Mouse (Mus musculus) kidney, adult 11 months (tissue): Measurements from ENCODE around the gene Ensa.
"Not testable (repeated sequence)": the region's sequence is repeated elsewhere in the genome, so short reads cannot be mapped to it uniquely, and the experiment has no call there.

Experiments
- DNase-seq: peaks from one replicate; pipeline ENCODE4 v3.0.0; 2022

Ensa gene

DNA sequence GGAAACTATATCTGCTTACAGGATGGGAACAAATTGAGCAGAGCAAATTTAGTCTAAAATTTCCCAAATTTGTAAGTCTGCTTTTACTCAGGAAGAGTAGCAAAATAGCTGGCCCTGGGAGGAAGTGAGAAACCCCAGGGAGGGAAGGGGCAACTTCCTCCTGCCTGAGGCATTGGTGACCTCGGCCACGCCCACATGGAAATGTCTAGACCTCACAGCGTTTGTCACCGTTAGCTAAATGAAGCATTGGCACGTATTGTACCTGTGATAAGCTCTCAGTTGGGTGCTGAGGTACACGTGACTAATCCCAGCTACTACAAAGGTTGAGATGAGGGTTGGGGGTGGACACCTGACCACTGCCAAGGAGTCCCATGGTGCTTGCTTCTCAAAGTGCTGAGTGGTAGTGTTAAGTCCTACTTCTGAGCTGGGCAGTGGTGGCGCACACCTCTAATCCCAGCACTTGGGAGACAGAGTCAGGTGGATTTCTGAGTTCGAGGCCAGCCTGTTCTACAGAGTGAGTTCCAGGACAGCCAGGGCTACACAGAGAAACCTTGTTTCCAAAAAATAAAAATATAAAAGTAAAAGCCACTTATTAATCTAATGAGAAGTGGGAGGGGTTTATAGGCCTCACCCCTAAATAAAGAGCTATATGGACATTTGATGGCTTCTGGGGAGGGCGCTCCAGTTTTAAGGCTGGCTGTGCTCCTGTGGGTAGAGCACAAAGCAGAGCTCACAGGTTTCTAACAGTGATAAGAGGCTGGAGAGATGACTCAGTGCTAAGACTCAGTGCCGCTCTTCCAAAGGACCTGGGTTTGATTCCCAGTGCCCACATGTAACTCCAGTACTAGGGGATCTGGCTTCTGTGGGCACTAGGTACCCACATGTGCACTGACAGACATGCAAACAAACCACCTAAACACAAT is 20.8 kb downstream of the Ensa start:
- DNase-seq: no peak

GRCm38 (mm10) chr3:95648016-95648415 is 23.2 kb downstream of the Ensa start:
- no peak for DNase-seq

DNA sequence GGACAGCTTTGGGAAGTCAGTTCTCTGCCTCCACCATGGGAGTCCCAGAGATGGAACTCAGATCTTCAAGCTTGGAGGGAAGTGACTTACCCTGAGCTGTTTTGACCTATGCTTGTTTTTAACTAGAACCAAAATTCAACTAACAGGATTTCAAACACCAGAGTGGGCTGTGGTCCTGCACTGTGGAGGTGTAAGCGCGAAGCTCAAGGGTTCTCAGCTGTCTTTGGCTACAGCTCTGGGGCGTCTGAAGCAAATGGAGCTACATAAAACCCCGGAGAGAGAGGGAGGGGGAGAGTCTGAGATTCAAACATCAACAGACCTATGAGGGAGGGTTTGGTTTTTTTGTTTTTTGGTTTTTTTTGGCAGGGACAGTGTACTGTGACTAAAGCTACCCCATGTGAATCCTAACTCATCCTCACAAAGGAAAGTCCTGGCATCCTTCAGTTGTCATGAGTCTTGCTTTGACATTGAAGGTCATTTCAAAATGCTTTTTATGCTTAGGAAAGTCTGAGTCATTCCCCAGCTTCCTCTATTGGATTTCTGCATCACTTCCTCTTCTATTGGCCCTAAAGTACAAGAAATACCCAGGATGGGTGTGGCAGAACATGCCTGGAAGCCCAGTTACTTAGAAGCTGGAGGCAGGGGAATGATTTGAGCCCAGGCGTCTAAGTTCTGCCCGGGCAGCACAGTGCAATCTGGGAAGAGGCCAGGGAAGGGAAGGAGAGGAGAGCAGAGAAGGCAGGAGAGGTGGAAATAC is 25.7 kb downstream of the Ensa start:
- DNase-seq: no peak

DNA sequence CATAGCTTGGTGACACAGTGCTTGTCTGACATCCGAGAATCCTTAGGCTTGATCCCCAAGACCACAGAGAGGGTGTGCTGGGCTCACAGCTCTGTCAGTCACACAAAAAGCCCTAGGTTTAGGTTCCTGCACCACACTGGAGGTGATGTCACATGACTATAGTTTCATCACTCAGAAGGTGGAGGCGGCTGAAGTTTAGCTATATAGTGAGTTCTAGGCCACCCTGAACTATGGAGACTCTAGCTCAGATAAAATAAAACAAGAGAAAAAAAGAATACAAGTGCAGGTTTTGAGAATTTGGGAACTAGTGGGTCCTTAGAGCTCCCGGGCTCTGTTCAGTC is 26.2 kb downstream of the Ensa start:
- no peak for DNase-seq

DNA sequence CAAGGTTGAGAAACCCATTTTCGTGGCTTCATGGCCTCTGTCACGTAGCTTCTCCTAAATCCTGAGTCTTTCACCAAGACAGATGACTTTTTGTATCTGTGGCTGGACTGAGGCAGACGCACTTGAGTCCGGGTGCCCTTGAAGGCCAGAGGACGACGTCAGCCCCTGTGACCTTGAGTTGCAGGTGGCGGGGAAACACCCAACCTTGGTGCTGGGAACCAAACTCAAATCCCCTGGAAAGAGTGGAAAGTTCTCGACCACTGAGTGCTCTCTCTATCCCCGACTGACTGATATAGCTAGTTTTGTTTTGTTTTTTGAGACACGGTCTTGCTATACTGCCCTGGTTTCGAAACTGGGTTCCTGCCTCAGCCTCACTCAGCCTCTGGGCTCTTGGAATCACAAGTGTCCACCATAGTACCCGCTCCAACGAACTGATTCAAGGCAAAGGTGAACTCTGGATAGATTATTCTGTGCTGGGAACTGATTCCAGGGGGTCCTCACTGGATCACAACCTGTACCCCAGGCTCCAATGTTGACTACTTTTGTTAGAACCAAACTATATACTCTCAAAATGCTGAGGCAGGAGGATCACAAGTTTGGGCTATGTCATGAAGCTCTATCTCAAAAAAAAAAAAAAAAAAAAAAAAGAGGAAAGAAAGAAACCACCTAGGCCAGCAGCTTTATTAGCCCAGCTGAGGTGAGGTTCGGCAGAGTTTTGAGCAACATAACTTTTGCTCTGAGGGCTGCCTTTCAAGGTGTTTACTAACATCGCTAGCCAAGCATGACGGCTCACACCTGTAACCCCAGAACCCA is 26.8 kb downstream of the Ensa start:
- DNase-seq: no peak

DNA sequence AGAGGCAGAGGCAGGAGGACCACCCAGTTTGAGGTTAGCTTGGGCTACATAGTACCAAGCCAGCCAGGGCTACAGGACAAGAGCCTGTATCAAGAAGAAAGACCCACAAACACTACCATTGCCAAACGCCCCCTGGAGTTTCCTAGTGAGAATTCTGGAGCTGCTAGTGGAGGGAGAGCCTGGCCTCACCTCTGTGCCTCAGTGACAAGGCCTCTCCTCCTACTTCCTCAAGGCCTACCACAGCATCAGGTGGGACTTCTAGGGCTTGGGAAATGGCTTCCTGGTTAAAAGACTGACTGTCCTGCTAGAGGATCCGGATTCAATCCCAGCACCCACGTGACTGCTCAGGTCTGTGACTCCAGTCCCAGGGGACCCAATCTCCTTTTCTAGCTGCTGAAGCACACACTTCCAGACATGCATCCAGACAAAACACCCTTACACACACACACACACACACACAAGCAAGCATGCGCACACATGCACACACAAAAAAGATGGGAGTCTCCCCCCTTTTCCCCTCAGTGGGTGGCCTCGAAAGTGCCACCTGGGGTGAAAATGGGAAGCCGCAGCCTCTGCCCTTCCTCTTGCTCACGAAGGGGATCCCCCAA is 27.5 kb downstream of the Ensa start:
- DNase-seq: no peak

DNA sequence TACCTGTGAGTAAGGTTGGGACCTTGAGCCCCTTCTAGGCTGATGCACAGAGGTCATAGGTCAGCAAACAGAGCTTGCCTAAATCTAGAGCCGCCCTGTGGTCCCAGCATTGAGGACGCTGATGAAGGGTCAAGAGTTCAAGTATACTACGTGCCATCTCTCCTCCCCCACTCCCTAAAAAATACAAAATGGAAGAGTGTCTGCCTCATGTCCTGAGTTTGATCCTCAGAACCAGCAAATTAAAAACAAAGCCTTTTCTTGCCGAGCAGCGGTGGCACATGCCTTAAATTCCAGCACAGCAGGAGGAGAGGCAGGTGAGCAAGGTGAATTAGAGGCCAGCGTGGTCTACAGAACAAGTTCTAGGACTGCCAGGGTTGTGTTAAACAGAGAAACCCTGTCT is 28.1 kb downstream of the Ensa start:
- DNase-seq: no peak

GRCm38 (mm10) chr3:95653473-95654034 is 28.8 kb downstream of the Ensa start:
- no peak for DNase-seq

- not testable (repeated sequence) for DNase-seq
Observed at GRCm38 (mm10) chr3:95654371-95654770, 29.6 kb downstream of the Ensa start.

DNA sequence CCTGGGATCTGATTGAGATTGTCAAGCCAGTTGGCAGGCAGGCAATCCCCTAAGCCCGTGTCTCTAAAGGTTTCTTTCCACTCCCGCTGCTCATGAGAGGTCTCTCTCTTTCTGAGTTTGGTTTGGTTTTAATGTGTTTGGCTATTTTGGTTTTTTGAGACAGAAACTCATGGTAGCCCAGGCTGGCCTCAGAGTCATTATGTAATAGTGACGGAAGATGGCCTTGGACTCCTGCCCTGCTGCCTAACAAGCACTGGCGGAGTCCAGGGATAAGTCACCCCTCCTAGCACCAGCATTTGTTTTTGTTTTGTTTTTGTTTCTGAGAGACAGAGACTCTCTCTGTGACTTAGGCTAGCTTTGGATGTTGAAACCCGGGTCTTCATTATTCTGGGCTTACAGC is 30.6 kb downstream of the Ensa start:
- no peak for DNase-seq

DNA sequence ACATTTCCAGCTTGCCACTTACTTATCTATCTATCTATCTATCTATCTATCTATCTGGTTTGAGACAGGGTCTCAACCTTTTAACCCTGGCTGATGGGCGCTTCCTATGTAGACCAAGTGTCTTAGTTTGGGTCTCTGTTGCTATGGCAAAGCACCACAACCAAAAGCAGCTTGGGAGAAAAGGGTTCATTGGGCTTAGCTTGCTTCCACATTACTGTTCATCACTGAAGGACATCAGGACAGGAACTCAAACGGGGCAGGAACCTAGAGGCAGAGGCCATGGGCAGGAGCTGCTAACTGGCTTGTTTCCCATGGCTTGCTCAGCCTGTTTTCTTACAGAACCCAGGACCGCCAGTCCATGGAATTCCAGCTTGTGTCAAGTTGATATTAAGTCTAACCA is 32.3 kb downstream of the Ensa start:
- DNase-seq: no peak

DNA sequence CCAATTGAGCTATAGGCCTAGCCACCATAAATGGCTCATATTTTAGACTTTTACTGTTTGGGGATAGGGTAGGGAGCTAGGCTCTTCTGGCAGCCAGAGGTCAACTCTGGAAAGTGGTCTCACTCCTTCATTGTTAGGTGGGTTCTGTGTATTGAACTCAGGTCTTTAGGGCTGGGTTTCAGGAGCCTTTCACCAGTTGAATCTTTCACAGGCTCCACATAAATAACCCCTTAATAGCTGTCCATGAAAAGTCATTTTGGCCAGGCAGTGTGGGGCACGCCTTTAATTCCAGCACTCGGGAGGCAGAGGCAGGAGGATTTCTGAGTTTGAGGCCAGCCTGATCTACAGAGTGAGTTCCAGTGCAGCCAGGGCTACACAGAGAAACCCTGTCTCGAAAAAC is 32.9 kb downstream of the Ensa start:
- no peak for DNase-seq

GRCm38 (mm10) chr3:95658236-95658867 is 33.6 kb downstream of the Ensa start, which contains the start of gene Mcl1:
Gene Mcl1, plus strand, starts transcription at chr3:95658788.
- peak; percentile 94 for DNase-seq

DNA sequence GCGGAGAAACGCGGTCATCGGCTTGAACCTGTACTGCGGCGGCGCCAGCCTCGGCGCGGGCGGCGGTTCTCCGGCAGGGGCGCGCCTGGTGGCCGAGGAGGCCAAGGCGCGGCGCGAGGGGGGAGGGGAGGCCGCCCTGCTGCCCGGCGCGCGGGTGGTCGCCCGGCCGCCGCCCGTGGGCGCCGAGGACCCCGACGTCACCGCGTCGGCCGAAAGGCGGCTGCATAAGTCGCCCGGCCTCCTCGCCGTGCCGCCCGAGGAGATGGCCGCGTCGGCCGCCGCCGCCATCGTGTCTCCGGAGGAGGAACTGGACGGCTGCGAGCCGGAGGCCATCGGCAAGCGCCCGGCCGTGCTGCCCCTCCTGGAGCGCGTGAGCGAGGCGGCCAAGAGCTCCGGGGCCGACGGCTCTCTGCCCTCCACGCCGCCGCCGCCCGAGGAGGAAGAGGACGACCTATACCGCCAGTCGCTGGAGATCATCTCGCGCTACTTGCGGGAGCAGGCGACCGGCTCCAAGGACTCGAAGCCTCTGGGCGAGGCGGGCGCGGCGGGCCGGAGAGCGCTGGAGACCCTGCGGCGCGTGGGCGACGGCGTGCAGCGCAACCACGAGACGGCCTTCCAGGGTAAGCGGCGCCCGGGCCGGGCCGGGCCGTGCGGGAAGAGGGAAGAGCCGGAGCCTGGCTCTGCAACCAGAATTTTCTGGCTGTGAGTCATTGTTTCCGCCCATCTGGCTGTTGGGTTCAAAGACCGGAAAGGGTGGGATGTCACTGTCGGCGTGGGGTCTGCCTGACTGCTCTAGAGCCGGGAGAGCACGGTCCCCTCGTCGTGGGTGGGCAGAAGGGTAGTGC is 34.3 kb downstream of the Ensa start:
- peak; percentile 71 for DNase-seq

GRCm38 (mm10) chr3:95659948-95660347 is 35.2 kb downstream of the Ensa start:
- no peak for DNase-seq

DNA sequence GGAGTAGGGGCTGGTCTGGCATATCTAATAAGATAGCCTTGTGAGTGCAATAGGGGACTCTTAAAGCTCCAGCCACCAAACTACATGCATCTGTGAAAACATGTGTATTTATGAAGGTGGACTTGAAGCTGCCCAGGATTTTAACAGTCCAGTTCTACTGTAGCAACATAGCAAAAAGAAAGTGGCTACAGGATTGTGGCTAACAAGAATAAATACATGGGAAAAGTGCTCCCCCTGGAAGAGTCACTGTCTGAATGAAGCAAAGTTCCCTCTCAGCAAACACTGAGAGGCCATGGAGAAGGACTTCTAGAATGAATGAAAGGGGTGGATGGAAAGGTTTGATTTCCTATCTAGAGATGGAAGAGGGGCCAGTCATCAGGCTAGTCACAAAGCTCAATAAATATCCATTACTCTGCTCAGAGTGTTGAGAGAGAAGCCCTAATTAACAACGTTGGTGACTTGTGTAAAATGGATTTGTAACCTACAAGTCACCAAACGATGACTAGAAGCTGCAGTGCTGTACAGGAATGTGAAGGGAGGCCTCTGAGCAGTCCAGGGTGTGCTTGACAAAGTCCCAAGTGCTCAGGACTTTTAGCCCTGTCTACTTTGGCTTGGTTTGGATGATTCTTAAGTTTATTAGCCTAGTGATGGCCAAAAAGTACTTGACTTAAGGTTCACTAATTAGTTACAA is 36.1 kb downstream of the Ensa start:
- no peak for DNase-seq

DNA sequence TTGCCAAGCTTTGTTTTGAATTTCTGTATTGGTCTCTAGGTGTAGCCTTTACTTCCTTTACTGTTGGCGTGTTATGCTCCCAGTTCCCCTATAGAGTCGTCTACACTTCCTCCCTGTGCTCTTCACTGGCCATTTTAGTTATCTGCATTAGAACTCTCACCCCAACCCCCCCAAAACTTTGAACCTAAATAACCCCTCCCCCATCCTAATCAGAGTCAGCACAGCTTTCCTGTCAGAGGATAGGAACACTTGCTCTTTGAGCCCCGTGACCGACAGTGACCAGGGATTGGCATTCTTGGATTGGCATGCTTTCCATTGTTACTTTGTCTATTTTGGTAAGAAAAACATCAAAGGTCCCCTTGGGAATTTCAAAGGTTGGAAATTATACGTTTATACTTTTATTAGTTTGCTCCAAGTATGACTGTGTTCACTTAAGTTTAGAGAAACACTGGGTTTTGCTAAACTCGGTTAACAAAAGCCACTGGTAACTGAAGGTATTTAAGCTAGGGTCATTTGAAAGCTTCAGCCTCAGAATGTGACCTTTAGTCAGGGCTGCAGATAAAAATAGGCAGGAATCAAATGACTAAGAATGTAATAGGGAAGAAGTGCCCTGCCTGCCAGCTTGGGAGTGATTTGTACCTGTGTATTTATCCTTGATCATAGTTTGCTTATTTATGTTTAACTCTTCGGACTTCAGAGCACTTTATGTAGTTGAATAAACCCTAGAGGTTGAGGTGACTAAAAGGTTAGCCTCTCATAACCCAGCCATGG is 37.3 kb downstream of the Ensa start:
- no peak for DNase-seq

GRCm38 (mm10) chr3:95662724-95663449 is 38.1 kb downstream of the Ensa start:
- DNase-seq: no peak

GRCm38 (mm10) chr3:95663486-95663885 is 38.7 kb downstream of the Ensa start:
- DNase-seq: no peak
